Mouse (Mus musculus) limb, embryonic 13.5 days (tissue): Measurements from ENCODE around the gene Gm20518. TPM values are rescaled to one million over a fixed set of nuclear protein-coding genes. Genes with fewer than 3 reads are reported as not detected.
A peak's percentile ranks its signal among the peaks of the same experiment; 100 is the strongest.

Source experiments
- ATAC-seq: fragments of 200-750 bp; cut with Nextera tagmentation; 2 replicates; pipeline ENCODE4 v1.8.0; 2017; ENCODE audit warnings: low read depth, moderate number of reproducible peaks, moderate TSS enrichment; ENCODE audit not compliant: low FRiP score
- H3K27ac ChIP-seq: fragments of 300-500 bp; sonication (generic); 2 replicates; pipeline ENCODE4 v1.5.1; 2015; ENCODE audit warnings: inconsistent platforms, mild to moderate bottlenecking, moderate library complexity
- H3K27me3 ChIP-seq: fragments of 300-500 bp; sonication (generic); 2 replicates; pipeline ENCODE4 v1.6.1; 2015; ENCODE audit warnings: mild to moderate bottlenecking, inconsistent platforms
- H3K36me3 ChIP-seq: fragments of 300-500 bp; sonication (generic); 2 replicates; pipeline ENCODE4 v1.6.1; 2015; ENCODE audit warnings: inconsistent platforms, mild to moderate bottlenecking, moderate library complexity
- H3K4me1 ChIP-seq: fragments of 300-500 bp; sonication (generic); 2 replicates; pipeline ENCODE4 v1.6.1; 2015; ENCODE audit warnings: inconsistent platforms
- H3K4me2 ChIP-seq: fragments of 300-500 bp; sonication (generic); replicated peaks from 2 replicates; pipeline ENCODE4 v1.6.1; 2015; ENCODE audit warnings: inconsistent platforms, mild to moderate bottlenecking, moderate library complexity
- H3K4me3 ChIP-seq: fragments of 300-500 bp; sonication (generic); 2 replicates; pipeline ENCODE4 v1.5.1; 2015; ENCODE audit warnings: moderate library complexity, mild to moderate bottlenecking, inconsistent platforms
- H3K9ac ChIP-seq: fragments of 300-500 bp; sonication (generic); 2 replicates; pipeline ENCODE4 v1.6.1; 2015; ENCODE audit warnings: mild to moderate bottlenecking, inconsistent platforms
- H3K9me3 ChIP-seq: fragments of 300-500 bp; sonication (generic); 2 replicates; pipeline ENCODE4 v1.6.1; 2016; ENCODE audit warnings: inconsistent platforms
- WGBS: fragments of 180-500 bp; shearing (Covaris S2); methylation state at CpG from one replicate; pipeline ENCODE4 v1.1.7; 2015; 5-methylcytosine and 5-hydroxymethylcytosine counted together
- polyA plus RNA-seq: library from polyadenylated mRNA; unstranded; fragments of >200 nt; fragmentation: Nextera tagmentation; extraction: Ambion mirVana; gene quantifications from 2 replicates; pipeline ENCODE4 v1.2.1, GENCODE M21; 2015

Gm20518 gene
- polyA plus RNA-seq, 1 experiment from 2014 or later, result 0.53 TPM

DNA sequence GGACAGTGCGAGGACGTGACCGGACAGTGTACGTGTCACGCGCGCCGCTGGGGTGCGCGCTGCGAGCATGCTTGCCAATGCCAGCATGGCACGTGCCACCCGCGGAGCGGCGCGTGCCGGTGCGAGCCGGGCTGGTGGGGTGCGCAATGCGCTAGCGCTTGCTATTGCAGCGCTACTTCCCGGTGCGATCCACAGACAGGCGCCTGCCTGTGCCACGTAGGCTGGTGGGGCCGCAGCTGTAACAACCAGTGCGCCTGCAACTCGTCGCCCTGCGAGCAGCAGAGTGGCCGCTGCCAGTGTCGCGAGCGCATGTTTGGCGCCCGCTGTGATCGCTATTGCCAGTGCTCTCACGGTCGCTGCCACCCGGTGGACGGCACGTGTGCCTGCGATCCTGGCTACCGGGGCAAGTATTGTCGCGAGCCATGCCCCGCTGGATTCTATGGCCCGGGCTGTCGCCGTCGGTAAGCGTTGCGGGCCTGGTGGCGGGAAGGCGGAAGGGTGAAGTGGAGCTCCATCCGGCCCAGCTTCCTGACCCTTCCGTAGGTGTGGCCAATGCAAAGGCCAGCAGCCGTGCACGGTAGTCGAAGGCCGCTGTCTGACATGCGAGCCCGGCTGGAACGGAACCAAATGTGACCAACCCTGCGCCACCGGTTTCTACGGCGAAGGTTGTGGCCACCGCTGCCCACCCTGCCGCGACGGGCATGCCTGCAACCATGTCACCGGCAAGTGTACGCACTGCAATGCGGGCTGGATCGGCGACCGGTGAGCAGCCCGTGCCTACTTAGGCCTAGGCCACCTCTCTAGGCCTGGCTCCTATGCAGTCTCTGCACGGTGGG, 88.4 kb downstream of the Gm20518 start:
- no peaks in the 10 kb centered on the region for H3K9me3 ChIP-seq
- no peak overlapping the region for H3K27ac ChIP-seq
- H3K4me2 ChIP-seq, result peak overlapping the region; percentile 63
- peaks cover 48% of the 10 kb centered on the region for H3K36me3 ChIP-seq
- H3K4me1 ChIP-seq, result peaks cover 94% of the 10 kb centered on the region
- ATAC-seq, result no peak
- peaks cover 51% of the 10 kb centered on the region for H3K27me3 ChIP-seq
- 6% methylated on average over 83 of the region's 83 CpGs for WGBS
- peak overlapping the region; percentile 67 for H3K9ac ChIP-seq
- peak overlapping the region; percentile 37 for H3K4me3 ChIP-seq

- H3K4me2 ChIP-seq, result peak overlapping the region; percentile 63
- H3K4me1 ChIP-seq, result peaks cover 88% of the 10 kb centered on the region
- no peak for ATAC-seq
- WGBS, result 12% methylated on average over 18 of the region's 18 CpGs
- peaks cover 42% of the 10 kb centered on the region for H3K36me3 ChIP-seq
- H3K27me3 ChIP-seq, result peaks cover 51% of the 10 kb centered on the region
- no peaks in the 10 kb centered on the region for H3K9me3 ChIP-seq
- no peak overlapping the region for H3K27ac ChIP-seq
- H3K9ac ChIP-seq, result peak overlapping the region; percentile 67
- H3K4me3 ChIP-seq, result peak overlapping the region; percentile 37
Measured at GRCm38 (mm10) chr16:17802456-17802838, 89.0 kb downstream of the Gm20518 start.

DNA sequence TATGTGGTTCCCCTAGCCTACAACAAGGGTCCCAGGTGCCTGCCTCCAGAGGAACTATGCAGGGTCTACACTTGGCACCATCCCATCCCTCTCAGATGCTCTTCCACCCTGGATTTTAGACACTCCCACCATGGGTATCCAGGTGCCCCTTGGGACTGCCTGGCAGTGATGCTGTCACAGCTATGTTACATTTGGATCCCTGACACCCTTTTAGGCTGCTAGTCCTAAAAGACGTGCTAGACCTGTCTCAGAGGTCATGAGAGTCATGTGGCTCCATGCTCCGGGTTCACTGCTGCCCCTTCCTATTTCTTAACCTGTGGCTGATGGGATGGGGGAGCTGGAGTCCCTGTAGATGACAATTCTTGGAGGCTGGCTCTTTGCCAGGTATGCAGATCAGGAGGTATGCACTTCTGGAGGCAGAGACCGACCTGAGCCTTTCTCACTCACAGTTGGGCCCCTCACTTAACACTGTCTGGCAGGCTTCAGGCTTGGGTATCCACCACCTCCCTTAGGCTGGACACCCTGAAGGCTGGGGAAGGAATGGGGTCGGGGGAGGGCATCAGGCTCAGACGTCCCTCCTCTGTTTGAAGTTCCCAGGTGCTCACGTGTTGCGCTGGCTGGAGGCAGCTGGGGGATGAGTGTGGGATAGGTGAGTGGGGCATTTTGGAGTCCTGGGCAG, 89.6 kb downstream of the Gm20518 start:
- Histone ChIP-seq H3K9me3 (no peaks in the 10 kb centered on the region), H3K4me2 (peak overlapping the region; percentile 63), H3K9ac (peak overlapping the region; percentile 40), H3K27me3 (peaks cover 51% of the 10 kb centered on the region), H3K36me3 (peaks cover 37% of the 10 kb centered on the region), H3K4me1 (peaks cover 84% of the 10 kb centered on the region), H3K4me3 (peak overlapping the region; percentile 37), H3K27ac (no peak overlapping the region)
- WGBS, result 11% methylated on average over 7 of the region's 7 CpGs
- no peak for ATAC-seq

GRCm38 (mm10) chr16:17799584-17799983, 91.9 kb downstream of the Gm20518 start:
- Histone ChIP-seq H3K4me2 (peak overlapping the region; percentile 75), H3K4me3 (peak overlapping the region; percentile 93), H3K9ac (peak overlapping the region; percentile 35; the same call in 1 of the 2 replicates), H3K36me3 (peaks cover 19% of the 10 kb centered on the region), H3K27ac (no peak overlapping the region), H3K27me3 (peaks cover 39% of the 10 kb centered on the region), H3K9me3 (no peaks in the 10 kb centered on the region), H3K4me1 (peaks cover 78% of the 10 kb centered on the region)
- no peak for ATAC-seq

DNA sequence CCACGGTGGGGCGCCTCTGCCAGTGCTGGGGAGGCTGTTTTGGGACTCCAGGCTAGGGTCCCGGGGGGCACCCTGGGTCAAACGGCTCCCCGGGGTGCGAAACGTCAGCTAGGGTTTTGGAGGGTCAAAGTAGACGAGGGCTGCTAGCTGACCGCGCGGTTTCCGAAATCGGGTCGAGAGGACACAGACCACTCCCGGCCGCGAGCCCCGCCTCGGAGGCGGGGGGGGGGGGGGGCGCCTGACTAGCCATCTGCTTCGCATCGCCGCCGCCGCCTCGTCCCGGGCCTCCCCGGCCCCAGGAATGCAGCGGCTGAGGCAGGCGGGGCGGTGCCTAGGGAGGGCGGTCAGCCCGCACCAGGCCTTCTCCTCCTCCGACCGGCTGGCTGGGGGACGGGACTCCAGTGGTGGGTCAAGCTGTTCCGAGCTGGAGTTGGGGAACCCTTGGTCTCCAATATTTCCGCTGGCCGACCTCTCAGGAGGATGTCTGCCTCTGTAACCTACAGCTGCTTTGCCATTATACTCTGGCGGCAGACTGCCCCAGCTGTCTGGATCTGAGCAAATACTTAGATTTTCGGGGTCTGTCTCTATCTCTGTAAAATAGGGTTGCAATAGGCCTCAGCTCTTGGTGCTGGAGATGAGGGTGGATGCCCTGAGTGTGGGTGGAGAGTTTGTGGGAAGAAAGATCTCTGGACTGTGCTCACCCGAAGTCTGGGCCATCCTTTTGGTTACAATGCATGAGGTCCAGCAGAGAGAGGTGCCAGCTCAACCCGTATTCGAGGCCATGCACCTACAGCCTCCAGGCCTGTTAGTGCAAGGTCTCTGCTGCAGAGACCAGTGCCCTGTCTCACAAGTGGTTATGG, 92.9 kb downstream of the Gm20518 start:
- peaks cover 30% of the 10 kb centered on the region for H3K27me3 ChIP-seq
- H3K27ac ChIP-seq, result peak overlapping the region; percentile 98
- peak; percentile 54 for ATAC-seq
- WGBS, result 2% methylated on average over 36 of the region's 45 CpGs
- peak overlapping the region; percentile 97 for H3K9ac ChIP-seq
- peaks cover 68% of the 10 kb centered on the region for H3K4me1 ChIP-seq
- H3K9me3 ChIP-seq, result no peaks in the 10 kb centered on the region
- peaks cover 18% of the 10 kb centered on the region for H3K36me3 ChIP-seq
- peak overlapping the region; percentile 75 for H3K4me2 ChIP-seq
- H3K4me3 ChIP-seq, result peak overlapping the region; percentile 93

- Histone ChIP-seq H3K27me3 (peaks cover 23% of the 10 kb centered on the region), H3K36me3 (peaks cover 18% of the 10 kb centered on the region), H3K9me3 (no peaks in the 10 kb centered on the region), H3K4me2 (peak overlapping the region; percentile 75), H3K9ac (peak overlapping the region; percentile 97), H3K4me3 (peak overlapping the region; percentile 93), H3K4me1 (peaks cover 61% of the 10 kb centered on the region), H3K27ac (peak overlapping the region; percentile 98)
- ATAC-seq, result peak; percentile 19; the same call in 1 of the 2 replicates
- 1% methylated on average over 29 of the region's 29 CpGs for WGBS
Measured at GRCm38 (mm10) chr16:17797812-17798311, 93.6 kb downstream of the Gm20518 start.

DNA sequence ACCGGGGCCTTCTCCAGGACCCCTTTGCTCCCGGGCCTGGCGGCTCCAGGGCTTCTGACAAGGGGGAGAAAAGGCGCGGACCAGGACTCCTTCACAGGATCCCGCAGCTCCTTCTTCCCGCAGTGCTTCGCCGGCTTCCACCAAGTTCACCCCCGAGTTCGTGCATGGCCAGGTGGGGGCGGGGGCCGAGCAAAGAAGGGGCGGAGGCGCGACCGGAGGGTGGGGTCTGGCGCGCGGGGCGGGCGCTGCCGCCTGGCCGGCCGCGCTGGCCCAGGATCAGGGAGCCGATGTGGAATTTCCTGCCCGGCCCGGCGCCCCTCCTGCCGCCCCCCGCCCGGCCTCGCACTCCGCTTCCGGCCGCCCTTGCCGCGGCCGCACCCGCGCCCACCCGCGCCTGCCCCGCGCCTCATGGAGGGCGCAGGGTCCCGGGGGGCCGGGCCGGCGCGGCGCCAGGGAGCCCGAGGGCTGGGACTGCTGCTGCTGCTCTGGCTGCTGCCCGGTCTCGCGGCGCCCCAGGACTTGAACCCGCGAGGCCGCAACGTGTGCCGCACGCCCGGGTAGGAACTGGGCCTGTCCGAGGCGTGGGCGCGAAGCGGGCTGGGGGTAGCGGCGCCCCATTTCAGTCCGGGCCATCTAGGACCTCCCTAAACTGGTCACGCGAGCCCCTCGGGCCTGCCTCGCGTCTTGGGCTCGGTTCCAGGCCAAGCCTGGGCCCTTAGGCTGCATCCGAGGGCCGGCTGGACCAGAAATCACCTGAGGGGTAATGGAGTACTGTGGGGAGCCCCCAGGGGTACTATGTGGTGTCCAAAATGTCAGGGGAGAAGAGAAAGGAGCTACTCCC, 94.3 kb downstream of the Gm20518 start, which contains the start of gene Scarf2:
Gene Scarf2 (plus strand): TSS at position 312 of the 841 bp plus-strand sequence.
- H3K4me1 ChIP-seq, result peaks cover 54% of the 10 kb centered on the region
- peak; percentile 79 for ATAC-seq
- peak within 1 kb of the TSS; percentile 98 for H3K27ac ChIP-seq
- peaks cover 22% of the 10 kb centered on the region for H3K36me3 ChIP-seq
- H3K4me2 ChIP-seq, result peak within 1 kb of the TSS; percentile 75
- peaks cover 17% of the 10 kb centered on the region for H3K27me3 ChIP-seq
- peak within 1 kb of the TSS; percentile 97 for H3K9ac ChIP-seq
- H3K4me3 ChIP-seq, result peak within 1 kb of the TSS; percentile 93
- no peaks in the 10 kb centered on the region for H3K9me3 ChIP-seq
- under 1% methylated on average over 63 of the region's 81 CpGs for WGBS

DNA sequence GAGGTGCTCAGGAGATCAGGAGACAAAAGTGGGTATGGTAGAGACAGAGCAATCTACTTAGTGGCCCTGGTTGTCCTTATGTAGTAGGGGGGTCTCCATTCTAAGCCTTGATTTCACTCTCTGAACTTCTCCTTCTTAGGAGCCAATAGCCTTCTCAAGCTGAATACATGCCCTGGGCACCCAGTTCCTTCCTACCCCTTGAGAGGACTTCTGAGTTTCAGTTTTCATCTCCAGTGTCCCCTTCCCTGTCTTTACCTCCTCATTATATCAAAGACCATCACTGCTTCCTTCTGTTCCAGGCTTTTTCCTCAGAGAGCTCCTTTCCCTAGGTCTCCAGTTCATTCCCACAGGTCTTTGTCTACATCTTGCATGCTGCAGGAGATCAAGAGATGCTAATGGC, 95.0 kb downstream of the Gm20518 start:
- Histone ChIP-seq H3K36me3 (peaks cover 29% of the 10 kb centered on the region), H3K4me1 (peaks cover 48% of the 10 kb centered on the region), H3K9me3 (no peaks in the 10 kb centered on the region)

GRCm38 (mm10) chr16:17795643-17796042, 95.8 kb downstream of the Gm20518 start:
- peaks cover 38% of the 10 kb centered on the region for H3K36me3 ChIP-seq
- H3K27ac ChIP-seq, result peak overlapping the region; percentile 98; the same call in 1 of the 2 replicates
- H3K9me3 ChIP-seq, result no peaks in the 10 kb centered on the region
- H3K9ac ChIP-seq, result peak overlapping the region; percentile 40; the same call in 1 of the 2 replicates
- no peak for ATAC-seq
- no peak overlapping the region for H3K4me2 ChIP-seq
- 52% methylated on average over 5 of the region's 5 CpGs for WGBS
- peaks cover 39% of the 10 kb centered on the region for H3K4me1 ChIP-seq
- H3K27me3 ChIP-seq, result peaks cover 9% of the 10 kb centered on the region; the same call in 1 of the 2 replicates
- no peak overlapping the region for H3K4me3 ChIP-seq

More for the DNA sequence above, 95.0 kb downstream of the Gm20518 start:
- no peak for ATAC-seq
- Histone ChIP-seq H3K9ac (peak overlapping the region; percentile 97), H3K27me3 (peaks cover 10% of the 10 kb centered on the region; the same call in 1 of the 2 replicates), H3K27ac (peak overlapping the region; percentile 98), H3K4me2 (peak overlapping the region; percentile 75), H3K4me3 (peak overlapping the region; percentile 93)

DNA sequence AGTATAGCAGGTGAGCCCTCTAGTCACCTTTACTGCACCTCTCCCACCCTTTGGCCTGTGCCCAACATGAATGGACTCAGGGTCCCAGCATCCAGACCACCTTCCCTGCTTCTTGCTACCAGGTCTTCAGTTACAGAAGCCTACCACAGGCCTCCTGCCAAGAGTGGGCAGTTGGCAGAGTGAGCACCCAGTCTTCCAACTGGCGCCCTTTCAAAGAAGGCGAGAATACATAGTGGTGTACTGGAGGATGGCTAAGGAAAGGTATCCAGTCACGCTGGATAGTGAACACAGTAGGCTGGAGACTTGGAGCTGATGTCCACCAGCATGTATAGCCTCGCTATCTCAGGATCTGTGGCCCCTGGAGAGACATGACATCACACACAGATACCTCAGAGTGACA, 97.4 kb downstream of the Gm20518 start:
- ATAC-seq, result no peak
- H3K9me3 ChIP-seq, result no peaks in the 10 kb centered on the region
- H3K27ac ChIP-seq, result no peak overlapping the region
- H3K36me3 ChIP-seq, result peaks cover 54% of the 10 kb centered on the region
- H3K4me3 ChIP-seq, result no peak overlapping the region
- peaks cover 24% of the 10 kb centered on the region for H3K4me1 ChIP-seq
- H3K4me2 ChIP-seq, result no peak overlapping the region
- 94% methylated on average over 4 of the region's 4 CpGs for WGBS
- H3K9ac ChIP-seq, result no peak overlapping the region
- H3K27me3 ChIP-seq, result 0 out of 2 replicates have a peak, but pooled peaks cover under 1% of the 10 kb centered on the region

DNA sequence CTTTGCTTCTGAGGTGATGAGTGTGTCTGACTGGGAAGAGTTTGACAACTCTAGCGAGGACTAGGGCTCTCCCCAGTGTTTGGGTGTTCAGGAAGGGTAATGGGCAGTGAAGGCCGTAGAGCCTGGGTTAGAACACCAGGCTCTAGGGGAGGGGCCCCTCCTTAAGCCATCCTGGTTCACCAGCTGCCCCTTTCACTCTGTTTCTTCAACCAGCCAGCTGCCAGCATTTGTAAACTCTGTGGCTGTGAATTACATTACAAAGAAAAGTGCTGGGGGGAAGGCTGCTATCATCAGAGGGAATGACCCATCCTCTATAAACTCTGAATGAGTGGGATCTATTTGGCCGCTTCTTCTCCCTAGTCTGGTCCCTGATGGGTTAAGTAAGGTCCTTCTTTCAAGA, 98.7 kb downstream of the Gm20518 start:
- no peaks in the 10 kb centered on the region for H3K9me3 ChIP-seq
- H3K27me3 ChIP-seq, result no peaks in the 10 kb centered on the region
- H3K4me2 ChIP-seq, result no peak overlapping the region
- H3K9ac ChIP-seq, result no peak overlapping the region; the same call in 1 of the 2 replicates
- 46% methylated on average over 3 of the region's 3 CpGs for WGBS
- no peak overlapping the region for H3K4me3 ChIP-seq
- peaks cover 19% of the 10 kb centered on the region for H3K4me1 ChIP-seq
- no peak overlapping the region for H3K27ac ChIP-seq
- no peak for ATAC-seq
- H3K36me3 ChIP-seq, result peaks cover 65% of the 10 kb centered on the region
